Mouse (Mus musculus) E14TG2a.4 (cell line): ENCODE results near the gene Fam189a2.

Source experiments
- H3K27me3 ChIP-seq: 2 replicates; pipeline ENCODE4 v1.6.1; 2014; ENCODE audit warnings: low read length, control low read depth; ENCODE audit not compliant: insufficient read depth
- H3K36me3 ChIP-seq: 2 replicates; pipeline ENCODE4 v1.6.1; 2014; ENCODE audit warnings: low read length, control low read depth; ENCODE audit not compliant: insufficient read depth
- H3K4me1 ChIP-seq: replicated peaks from 2 replicates; pipeline ENCODE4 v1.6.1; 2014; ENCODE audit warnings: low read depth, low read length, control low read depth
- H3K4me3 ChIP-seq: replicated peaks from 2 replicates; pipeline ENCODE4 v1.5.1; 2014; ENCODE audit warnings: mild to moderate bottlenecking, low read length
- H3K9me3 ChIP-seq: 2 replicates; pipeline ENCODE4 v1.6.1; 2014; ENCODE audit warnings: low read length, control low read depth
- CTCF ChIP-seq: conservative IDR thresholded peaks from 2 replicates; pipeline ENCODE4 v1.5.1; 2014; ENCODE audit warnings: low read length
- NANOG ChIP-seq: IDR thresholded peaks from 2 replicates; pipeline ENCODE4 v1.6.1; 2014; ENCODE audit warnings: borderline replicate concordance, low read length, mixed read lengths
- POU5F1 ChIP-seq: IDR thresholded peaks from 2 replicates; pipeline ENCODE4 v1.6.1; 2014; ENCODE audit warnings: low read length, borderline replicate concordance

Gene Fam189a2

DNA sequence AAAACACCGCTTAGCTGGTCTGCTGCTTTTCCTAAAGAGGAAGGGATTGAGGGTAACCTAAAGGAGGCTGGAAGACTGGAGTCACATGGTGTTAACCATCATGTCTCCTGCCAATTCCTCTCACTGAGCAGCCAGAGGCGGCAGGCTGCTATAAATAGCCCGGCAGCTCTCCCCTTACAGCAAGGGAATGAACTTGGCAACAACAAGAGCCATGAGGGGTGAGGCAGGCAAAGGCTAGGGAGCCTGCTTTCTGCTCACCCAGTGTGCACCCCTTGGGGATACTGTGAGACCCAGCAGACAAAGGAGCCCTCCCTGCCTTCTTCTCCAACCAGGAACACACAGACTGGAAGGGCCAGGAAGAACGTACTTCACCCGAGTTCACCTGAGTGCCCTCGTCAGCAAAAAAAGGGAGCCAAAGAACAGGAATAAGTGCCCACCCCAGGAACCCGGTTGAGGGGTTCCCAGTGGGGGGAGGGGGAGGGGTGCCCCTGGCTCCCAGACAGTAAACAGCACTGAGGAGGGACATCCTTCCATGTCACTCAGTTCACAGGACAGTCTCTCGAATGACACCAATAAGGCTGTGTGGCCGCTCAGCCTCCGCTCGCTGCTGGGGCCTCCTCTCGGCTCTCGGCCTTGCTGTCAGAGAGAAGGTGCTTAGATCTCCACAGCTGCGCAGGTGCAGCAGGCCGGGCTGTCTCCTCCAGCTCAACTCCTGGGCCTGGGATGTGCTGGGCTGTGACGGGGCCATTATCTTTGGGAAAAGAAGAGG, 57.8 kb downstream of the Fam189a2 start:
- Histone ChIP-seq H3K4me1 (peaks cover 22% of the 10 kb centered on the region), H3K36me3 (no peaks in the 10 kb centered on the region), H3K27me3 (no peaks in the 10 kb centered on the region; the same call in 1 of the 2 replicates), H3K9me3 (no peaks in the 10 kb centered on the region), H3K4me3 (no peak overlapping the region)
- TF ChIP-seq CTCF (no peak), POU5F1 (no peak), NANOG (no peak)

DNA sequence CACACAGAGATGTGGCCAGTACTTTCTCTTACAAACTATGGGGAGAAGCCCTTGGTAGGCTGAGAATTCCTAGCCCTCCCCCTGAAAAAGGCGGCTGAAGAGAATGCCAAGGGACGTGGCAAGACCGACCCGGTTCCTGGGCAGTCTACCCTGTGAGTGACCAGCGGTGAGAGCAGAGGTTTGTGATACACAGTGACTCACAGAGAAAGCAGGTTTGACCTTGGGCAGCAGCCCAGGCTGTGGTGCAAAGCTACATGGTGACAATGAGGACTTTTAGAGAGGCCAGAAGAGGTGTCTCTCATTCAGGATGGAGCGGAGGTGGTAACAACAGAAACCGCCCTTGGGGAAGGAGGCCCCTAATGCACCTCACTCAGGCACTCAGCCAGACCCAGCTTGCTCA, 59.4 kb downstream of the Fam189a2 start:
- Histone ChIP-seq H3K36me3 (no peaks in the 10 kb centered on the region), H3K4me3 (no peak overlapping the region), H3K9me3 (no peaks in the 10 kb centered on the region), H3K27me3 (no peaks in the 10 kb centered on the region; the same call in 1 of the 2 replicates), H3K4me1 (peaks cover 25% of the 10 kb centered on the region)
- no peak for TF ChIP-seq CTCF
- no peak for TF ChIP-seq NANOG
- no peak for TF ChIP-seq POU5F1

DNA sequence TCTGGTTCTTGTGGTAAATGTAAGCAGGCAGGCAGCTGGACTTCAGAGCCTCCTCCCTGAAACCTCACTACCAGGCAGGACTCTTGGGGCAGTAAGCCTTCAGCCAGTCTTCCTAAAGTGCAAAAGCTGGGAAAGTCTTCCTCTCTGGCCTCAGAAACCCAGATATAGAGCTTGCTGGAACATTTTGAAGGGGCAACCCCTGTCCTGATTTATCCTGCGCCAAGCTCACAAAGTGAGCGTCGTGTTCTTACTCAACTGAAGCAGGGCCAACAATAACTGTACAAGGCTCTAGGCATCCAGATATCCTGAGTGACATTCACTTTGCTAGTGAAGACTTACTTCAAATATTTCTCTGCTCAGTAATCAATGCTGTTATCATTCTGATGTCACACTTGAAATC, 60.4 kb downstream of the Fam189a2 start:
- TF ChIP-seq CTCF (no peak), NANOG (no peak), POU5F1 (no peak)
- no peaks in the 10 kb centered on the region for H3K9me3 ChIP-seq
- H3K27me3 ChIP-seq = no peaks in the 10 kb centered on the region
- no peaks in the 10 kb centered on the region for H3K36me3 ChIP-seq
- H3K4me3 ChIP-seq = no peak overlapping the region
- peaks cover 25% of the 10 kb centered on the region for H3K4me1 ChIP-seq

DNA sequence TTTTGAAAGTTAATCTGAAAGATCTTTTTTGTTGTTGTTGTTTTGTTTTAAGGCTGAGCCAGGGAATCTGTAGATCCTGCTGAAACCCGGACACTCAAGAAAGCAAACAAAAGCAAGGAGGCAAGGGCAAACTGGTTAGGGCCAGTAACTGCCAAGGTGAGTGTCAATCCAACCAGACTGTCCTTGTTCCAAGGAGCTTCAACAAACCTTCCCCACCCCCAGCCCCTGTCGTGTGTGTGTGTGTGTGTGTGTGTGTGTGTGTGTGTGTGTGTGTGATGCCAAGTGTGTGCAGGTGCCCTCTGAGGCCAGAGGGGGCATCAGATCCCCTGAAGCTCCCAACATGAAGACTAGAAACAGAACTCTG, 62.0 kb downstream of the Fam189a2 start:
- Histone ChIP-seq H3K36me3 (no peaks in the 10 kb centered on the region), H3K27me3 (peaks cover 10% of the 10 kb centered on the region), H3K4me3 (no peak overlapping the region), H3K9me3 (no peaks in the 10 kb centered on the region), H3K4me1 (peaks cover 25% of the 10 kb centered on the region)
- TF ChIP-seq NANOG (no peak), CTCF (no peak), POU5F1 (no peak)

DNA sequence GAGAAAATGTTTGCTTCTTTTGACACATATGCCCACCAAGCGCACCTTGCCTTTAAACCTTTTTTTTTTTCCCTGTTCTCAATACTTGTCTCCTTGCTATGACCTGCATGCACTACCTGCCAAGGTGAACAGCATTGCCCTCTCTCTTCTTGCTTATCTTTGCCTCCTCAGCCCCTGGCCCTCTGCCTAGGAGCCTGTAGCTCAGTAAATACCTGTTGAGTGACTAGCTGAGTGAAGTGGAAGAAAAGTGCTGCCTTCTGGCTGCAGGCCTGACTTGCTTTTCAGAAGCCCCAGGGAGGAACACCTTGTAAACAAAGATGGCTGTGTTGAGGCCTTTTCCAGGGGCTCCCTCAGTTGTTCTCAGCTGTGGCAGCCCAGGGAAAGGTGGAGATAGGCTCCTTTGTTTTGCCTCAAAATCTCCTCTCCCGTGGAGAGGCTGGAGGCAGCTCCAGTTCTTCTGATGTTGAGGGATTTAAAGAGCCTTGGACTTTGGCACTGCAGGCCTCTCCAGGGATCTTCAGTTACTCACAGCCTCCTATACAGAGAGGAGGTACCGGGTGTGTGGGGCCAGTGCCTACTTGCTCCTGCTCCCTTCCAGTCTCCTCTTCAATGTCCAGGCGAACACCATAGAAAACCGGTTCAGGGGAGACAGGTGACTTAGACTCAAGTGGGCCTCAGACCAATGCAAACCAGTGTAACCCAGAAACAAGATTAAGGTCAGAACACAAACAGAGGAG, 62.5 kb downstream of the Fam189a2 start:
- Histone ChIP-seq H3K4me3 (no peak overlapping the region), H3K4me1 (peaks cover 24% of the 10 kb centered on the region), H3K36me3 (no peaks in the 10 kb centered on the region), H3K9me3 (no peaks in the 10 kb centered on the region; the same call in 1 of the 2 replicates), H3K27me3 (peaks cover 16% of the 10 kb centered on the region)
- TF ChIP-seq CTCF (no peak), NANOG (no peak), POU5F1 (no peak)

DNA sequence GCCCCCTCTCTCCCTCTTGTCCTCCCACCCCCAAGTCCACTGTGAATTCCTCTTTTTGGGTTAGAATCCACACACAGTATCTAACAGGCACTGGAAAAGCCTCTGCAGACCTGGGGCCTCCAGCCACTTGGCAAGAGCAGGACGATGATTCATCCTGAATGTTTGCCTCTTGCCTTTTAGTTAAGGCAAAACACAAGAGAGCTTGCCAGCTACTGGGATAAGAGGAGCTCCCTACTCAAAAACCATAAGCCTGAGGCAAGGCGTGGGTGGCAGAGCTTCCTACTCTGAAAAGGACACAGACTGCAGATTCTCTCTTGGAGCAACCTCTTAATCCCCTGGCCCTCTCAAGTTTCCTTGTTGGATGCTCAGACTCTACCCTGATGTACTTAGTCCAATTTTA, 63.7 kb downstream of the Fam189a2 start:
- H3K9me3 ChIP-seq = no peaks in the 10 kb centered on the region; the same call in 1 of the 2 replicates
- H3K36me3 ChIP-seq = no peaks in the 10 kb centered on the region
- H3K4me1 ChIP-seq = peaks cover 15% of the 10 kb centered on the region
- peaks cover 18% of the 10 kb centered on the region for H3K27me3 ChIP-seq
- TF ChIP-seq POU5F1 (no peak), NANOG (no peak)
- H3K4me3 ChIP-seq = no peak overlapping the region

DNA sequence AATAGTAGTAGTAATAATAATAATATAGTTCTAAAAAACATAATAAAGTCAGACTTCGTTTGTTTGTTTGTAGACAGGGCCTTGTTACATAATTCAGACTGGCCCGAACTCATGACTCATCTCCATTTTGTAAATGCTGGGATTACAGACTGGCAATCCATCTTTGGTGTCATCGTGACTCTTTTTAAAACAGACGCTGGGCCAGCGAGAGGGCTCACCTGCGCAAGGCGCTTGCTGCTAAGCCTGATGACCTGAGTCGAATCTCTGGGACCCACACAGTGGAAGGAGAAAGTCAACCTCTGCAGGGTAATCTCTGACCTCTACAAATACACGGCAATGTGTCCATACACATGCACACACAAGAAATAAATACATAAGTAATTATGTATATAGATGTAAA, 64.4 kb downstream of the Fam189a2 start:
- H3K4me1 ChIP-seq = peaks cover 17% of the 10 kb centered on the region
- TF ChIP-seq POU5F1 = no peak
- no peak for TF ChIP-seq CTCF
- TF ChIP-seq NANOG = no peak
- peaks cover 20% of the 10 kb centered on the region for H3K27me3 ChIP-seq
- H3K9me3 ChIP-seq = no peaks in the 10 kb centered on the region; the same call in 1 of the 2 replicates
- H3K36me3 ChIP-seq = no peaks in the 10 kb centered on the region
- H3K4me3 ChIP-seq = no peak overlapping the region

DNA sequence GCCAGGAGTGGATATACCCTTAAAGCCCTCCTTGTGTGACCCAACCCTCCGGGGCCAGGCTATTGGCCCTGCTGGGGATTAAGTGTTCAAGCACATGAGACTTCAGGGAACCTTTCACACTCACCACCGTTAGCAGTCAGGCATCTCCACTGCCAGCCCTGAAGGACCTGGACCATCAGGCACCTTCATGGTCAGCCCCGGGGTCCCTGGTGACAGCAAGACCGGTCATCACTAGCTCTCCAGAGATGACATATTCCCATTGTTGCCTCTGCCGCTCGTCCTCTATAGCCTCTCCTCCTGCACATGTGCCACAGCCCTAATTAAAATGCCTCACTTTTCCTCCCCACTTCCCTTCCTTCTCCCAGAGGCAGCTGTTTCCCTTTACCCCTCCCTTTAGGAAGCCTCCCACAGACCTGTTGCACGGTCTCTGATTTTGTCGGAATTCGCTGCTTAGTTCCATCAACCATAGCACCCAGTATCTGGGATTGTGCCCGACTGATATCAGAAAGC, 66.4 kb downstream of the Fam189a2 start:
- Histone ChIP-seq H3K9me3 (no peaks in the 10 kb centered on the region; the same call in 1 of the 2 replicates), H3K36me3 (no peaks in the 10 kb centered on the region), H3K4me3 (no peak overlapping the region), H3K27me3 (peaks cover 30% of the 10 kb centered on the region), H3K4me1 (peaks cover 17% of the 10 kb centered on the region)
- TF ChIP-seq CTCF (no peak), POU5F1 (no peak), NANOG (no peak)
